Mouse (Mus musculus): ENCODE measurements at regions not wholly inside any gene's neighbourhood (a gene's known extent, or its start where the extent isn't known, plus 50 kb on each side); places are given as distances from the start of the nearest gene placed in this dataset.
"Not testable (repeated sequence)": the region's sequence is repeated elsewhere in the genome, so short reads cannot be mapped to it uniquely, and the experiment has no call there.

DNA sequence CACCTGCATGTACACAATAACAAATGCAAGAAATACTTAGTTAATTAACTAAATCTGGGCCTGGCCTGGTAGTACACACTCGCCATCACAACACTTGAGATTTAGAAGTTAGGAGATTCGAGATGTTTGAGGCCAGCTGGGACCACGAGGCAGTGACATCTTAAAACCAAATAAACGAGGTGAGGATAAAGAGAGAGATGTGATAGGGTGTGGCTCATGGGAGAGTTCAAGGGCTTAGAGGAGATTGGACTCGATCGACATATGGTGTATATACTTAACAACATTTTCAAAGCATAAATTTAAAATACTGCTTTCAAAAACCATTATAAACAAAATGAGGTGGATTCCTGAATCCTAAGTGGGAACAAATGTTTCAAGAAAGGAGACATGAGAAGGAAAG is 284.4 kb upstream of the Maf start:
- no peak overlapping the region for H3K9ac ChIP-seq (ENCODE audit: low read depth, low read length)
- no peak overlapping the region for H3K27ac ChIP-seq (ENCODE audit: low read depth, low read length)
- no peaks in the 10 kb centered on the region for H3K9me3 ChIP-seq (ENCODE audit: control insufficient read depth, low read length)
- H3K36me3 ChIP-seq (ENCODE audit: control insufficient read depth, insufficient read depth, low read length), result no peaks in the 10 kb centered on the region
- H3K27me3 ChIP-seq (replicated peaks; ENCODE audit: control insufficient read depth, insufficient read depth, low read length), result no peaks in the 10 kb centered on the region
- ATAC-seq, result no peak
- no peak overlapping the region for H3K4me3 ChIP-seq (ENCODE audit: low read length)
- H3K4me1 ChIP-seq (ENCODE audit: control insufficient read depth, insufficient read depth, low read depth, low read length), result no peaks in the 10 kb centered on the region
- WGBS, result 88% methylated on average over 6 of the region's 6 CpGs
- no peak overlapping the region for H3K4me2 ChIP-seq (ENCODE audit: low read length)

- no peak overlapping the region for H3K27ac ChIP-seq (ENCODE audit: low read depth, low read length)
- no peaks in the 10 kb centered on the region for H3K27me3 ChIP-seq (replicated peaks; ENCODE audit: control insufficient read depth, insufficient read depth, low read length)
- H3K4me2 ChIP-seq (ENCODE audit: low read length), result no peak overlapping the region
- ATAC-seq, result no peak
- H3K36me3 ChIP-seq (ENCODE audit: control insufficient read depth, insufficient read depth, low read length), result no peaks in the 10 kb centered on the region
- H3K9ac ChIP-seq (ENCODE audit: low read depth, low read length), result no peak overlapping the region
- H3K4me3 ChIP-seq (ENCODE audit: low read length), result no peak overlapping the region
- H3K4me1 ChIP-seq (ENCODE audit: control insufficient read depth, insufficient read depth, low read depth, low read length), result no peaks in the 10 kb centered on the region
- WGBS, result 66% methylated on average over 6 of the region's 6 CpGs
- no peaks in the 10 kb centered on the region for H3K9me3 ChIP-seq (ENCODE audit: control insufficient read depth, low read length)
Measured at GRCm38 (mm10) chr8:115983397-115983796, 275.8 kb upstream of the Maf start.

DNA sequence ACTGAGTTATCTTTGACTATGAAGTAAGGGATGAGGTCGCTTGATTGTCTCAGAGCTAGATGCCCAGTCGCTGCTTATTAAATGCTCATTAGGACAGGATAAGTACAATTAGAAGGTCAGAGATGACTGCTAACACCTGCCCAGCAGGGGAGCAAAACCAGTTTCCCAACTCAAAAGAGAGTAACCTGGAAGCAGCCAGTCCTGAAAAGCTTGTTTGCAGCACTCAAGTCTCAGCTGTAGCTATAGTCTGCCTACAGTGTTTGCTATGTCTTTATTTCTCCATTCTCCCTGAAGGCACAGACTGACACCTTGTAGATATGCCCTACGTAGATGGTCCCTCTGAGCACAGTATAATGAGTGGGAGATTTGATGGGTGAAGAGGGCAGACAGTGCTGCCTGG is 274.7 kb upstream of the Maf start:
- no peak overlapping the region for H3K4me3 ChIP-seq (ENCODE audit: low read length)
- H3K27me3 ChIP-seq (replicated peaks; ENCODE audit: control insufficient read depth, insufficient read depth, low read length), result no peaks in the 10 kb centered on the region
- no peak overlapping the region for H3K9ac ChIP-seq (ENCODE audit: low read depth, low read length)
- H3K9me3 ChIP-seq (ENCODE audit: control insufficient read depth, low read length), result no peaks in the 10 kb centered on the region
- no peak overlapping the region for H3K4me2 ChIP-seq (ENCODE audit: low read length)
- no peaks in the 10 kb centered on the region for H3K4me1 ChIP-seq (ENCODE audit: control insufficient read depth, insufficient read depth, low read depth, low read length)
- ATAC-seq, result no peak
- no peak overlapping the region for H3K27ac ChIP-seq (ENCODE audit: low read depth, low read length)
- no peaks in the 10 kb centered on the region for H3K36me3 ChIP-seq (ENCODE audit: control insufficient read depth, insufficient read depth, low read length)
- WGBS, result 83% methylated on average over 3 of the region's 3 CpGs

DNA sequence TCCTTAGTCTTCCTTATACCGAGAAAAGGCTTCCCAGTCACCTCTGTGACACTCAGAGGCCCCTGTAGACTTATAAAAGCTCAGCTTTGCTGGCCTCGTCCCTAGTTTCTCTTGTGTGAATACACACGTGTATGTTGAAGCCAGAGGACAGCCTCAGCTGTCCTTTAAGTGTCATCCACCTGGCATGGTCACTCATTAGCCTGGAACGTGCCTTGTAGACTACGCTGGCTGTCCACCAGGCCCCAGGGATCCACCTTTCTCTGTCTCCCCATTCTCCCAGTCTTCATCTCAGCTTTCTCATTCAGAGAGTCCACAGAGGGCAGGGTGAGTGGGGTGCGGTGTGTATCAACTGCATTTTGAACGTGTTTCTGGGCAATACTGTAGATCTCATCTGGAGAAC is 273.8 kb upstream of the Maf start:
- WGBS, result 79% methylated on average over 7 of the region's 7 CpGs
- Histone ChIP-seq H3K4me3 (ENCODE audit: low read length) (no peak overlapping the region), H3K9ac (ENCODE audit: low read depth, low read length) (no peak overlapping the region), H3K4me2 (ENCODE audit: low read length) (no peak overlapping the region), H3K9me3 (ENCODE audit: control insufficient read depth, low read length) (no peaks in the 10 kb centered on the region), H3K27ac (ENCODE audit: low read depth, low read length) (no peak overlapping the region), H3K27me3 (replicated peaks; ENCODE audit: control insufficient read depth, insufficient read depth, low read length) (no peaks in the 10 kb centered on the region; the same call in 1 of the 2 replicates), H3K36me3 (ENCODE audit: control insufficient read depth, insufficient read depth, low read length) (no peaks in the 10 kb centered on the region), H3K4me1 (ENCODE audit: control insufficient read depth, insufficient read depth, low read depth, low read length) (no peaks in the 10 kb centered on the region)
- ATAC-seq, result no peak

GRCm38 (mm10) chr8:115980616-115981015 is 273.0 kb upstream of the Maf start:
- 94% methylated on average over 3 of the region's 3 CpGs for WGBS
- no peak overlapping the region for H3K27ac ChIP-seq (ENCODE audit: low read depth, low read length)
- no peak for ATAC-seq

GRCm38 (mm10) chr8:115977152-115977551 is 269.6 kb upstream of the Maf start:
- H3K27ac ChIP-seq (ENCODE audit: low read depth, low read length), result no peak overlapping the region
- WGBS, result 60% methylated on average over 4 of the region's 4 CpGs
- H3K4me3 ChIP-seq (ENCODE audit: low read length), result no peak overlapping the region
- H3K9ac ChIP-seq (ENCODE audit: low read depth, low read length), result no peak overlapping the region
- no peak overlapping the region for H3K4me2 ChIP-seq (ENCODE audit: low read length)
- H3K36me3 ChIP-seq (ENCODE audit: control insufficient read depth, insufficient read depth, low read length), result no peaks in the 10 kb centered on the region
- no peaks in the 10 kb centered on the region for H3K9me3 ChIP-seq (ENCODE audit: control insufficient read depth, low read length)
- no peak for ATAC-seq
- no peaks in the 10 kb centered on the region; the same call in 1 of the 2 replicates for H3K27me3 ChIP-seq (replicated peaks; ENCODE audit: control insufficient read depth, insufficient read depth, low read length)
- no peaks in the 10 kb centered on the region for H3K4me1 ChIP-seq (ENCODE audit: control insufficient read depth, insufficient read depth, low read depth, low read length)

More at GRCm38 (mm10) chr8:115980616-115981015, 273.0 kb upstream of the Maf start:
- Histone ChIP-seq H3K4me3 (ENCODE audit: low read length) (no peak overlapping the region), H3K9me3 (ENCODE audit: control insufficient read depth, low read length) (no peaks in the 10 kb centered on the region), H3K27me3 (replicated peaks; ENCODE audit: control insufficient read depth, insufficient read depth, low read length) (no peaks in the 10 kb centered on the region; the same call in 1 of the 2 replicates), H3K4me1 (ENCODE audit: control insufficient read depth, insufficient read depth, low read depth, low read length) (no peaks in the 10 kb centered on the region), H3K9ac (ENCODE audit: low read depth, low read length) (no peak overlapping the region), H3K36me3 (ENCODE audit: control insufficient read depth, insufficient read depth, low read length) (no peaks in the 10 kb centered on the region), H3K4me2 (ENCODE audit: low read length) (no peak overlapping the region)

GRCm38 (mm10) chr8:115974706-115975105 is 267.1 kb upstream of the Maf start:
- no peaks in the 10 kb centered on the region for H3K4me1 ChIP-seq (ENCODE audit: control insufficient read depth, insufficient read depth, low read depth, low read length)
- H3K9me3 ChIP-seq (ENCODE audit: control insufficient read depth, low read length), result no peaks in the 10 kb centered on the region
- H3K4me3 ChIP-seq (ENCODE audit: low read length), result no peak overlapping the region
- no peak overlapping the region for H3K27ac ChIP-seq (ENCODE audit: low read depth, low read length)
- H3K9ac ChIP-seq (ENCODE audit: low read depth, low read length), result no peak overlapping the region
- H3K27me3 ChIP-seq (replicated peaks; ENCODE audit: control insufficient read depth, insufficient read depth, low read length), result no peaks in the 10 kb centered on the region; the same call in 1 of the 2 replicates
- 66% methylated on average over 2 of the region's 2 CpGs for WGBS
- no peak for ATAC-seq
- H3K36me3 ChIP-seq (ENCODE audit: control insufficient read depth, insufficient read depth, low read length), result no peaks in the 10 kb centered on the region
- no peak overlapping the region for H3K4me2 ChIP-seq (ENCODE audit: low read length)

DNA sequence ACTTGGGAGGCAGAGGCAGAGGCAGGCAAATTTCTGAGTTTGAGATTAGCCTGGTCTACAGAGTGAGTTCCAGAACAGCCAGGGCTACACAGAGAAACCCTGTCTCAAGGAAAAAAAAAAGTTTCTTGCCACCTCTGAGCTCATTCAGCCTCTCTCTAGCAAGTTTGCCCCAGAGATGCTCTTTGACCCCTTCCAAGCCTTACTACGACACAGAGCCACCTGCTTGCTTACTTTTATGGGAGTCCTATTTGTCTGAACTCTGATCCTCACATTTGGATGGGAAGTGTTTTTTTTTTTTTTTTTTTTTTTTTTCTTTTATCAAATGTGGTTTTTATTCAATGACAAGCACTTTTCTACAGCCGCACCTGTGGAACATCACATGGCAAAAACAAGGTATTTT is 263.8 kb upstream of the Maf start:
- not testable (repeated sequence) for H3K4me3 ChIP-seq (ENCODE audit: low read length); H3K4me2 ChIP-seq (ENCODE audit: low read length); H3K9me3 ChIP-seq (ENCODE audit: control insufficient read depth, low read length); H3K27me3 ChIP-seq (replicated peaks; ENCODE audit: control insufficient read depth, insufficient read depth, low read length); H3K36me3 ChIP-seq (ENCODE audit: control insufficient read depth, insufficient read depth, low read length); H3K27ac ChIP-seq (ENCODE audit: low read depth, low read length); H3K9ac ChIP-seq (ENCODE audit: low read depth, low read length); H3K4me1 ChIP-seq (ENCODE audit: control insufficient read depth, insufficient read depth, low read depth, low read length); ATAC-seq
- WGBS, result 89% methylated on average over 2 of the region's 2 CpGs

DNA sequence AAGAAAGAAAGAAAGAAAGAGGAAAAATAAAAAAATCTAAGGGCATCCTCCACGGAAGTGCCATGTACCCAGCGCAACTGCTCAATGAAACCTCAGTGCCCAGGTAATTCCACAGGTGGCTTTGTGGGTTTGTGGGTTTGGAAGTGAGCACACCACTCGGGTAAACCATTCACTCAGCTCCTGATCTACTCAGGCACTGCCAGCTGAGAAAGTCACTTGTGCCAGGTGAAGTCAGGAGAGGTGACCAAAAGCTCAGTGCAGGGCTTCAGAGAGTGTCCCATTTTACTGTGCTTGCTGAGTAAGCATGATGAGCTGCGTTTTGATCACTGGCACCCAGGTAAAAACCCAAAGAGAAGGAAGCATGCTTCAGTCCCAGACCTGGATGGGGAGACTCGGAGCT is 260.5 kb upstream of the Maf start:
- Histone ChIP-seq H3K36me3 (ENCODE audit: control insufficient read depth, insufficient read depth, low read length) (no peaks in the 10 kb centered on the region), H3K27me3 (replicated peaks; ENCODE audit: control insufficient read depth, insufficient read depth, low read length) (no peaks in the 10 kb centered on the region), H3K4me2 (ENCODE audit: low read length) (no peak overlapping the region), H3K9me3 (ENCODE audit: control insufficient read depth, low read length) (no peaks in the 10 kb centered on the region), H3K9ac (ENCODE audit: low read depth, low read length) (no peak overlapping the region), H3K27ac (ENCODE audit: low read depth, low read length) (no peak overlapping the region), H3K4me1 (ENCODE audit: control insufficient read depth, insufficient read depth, low read depth, low read length) (no peaks in the 10 kb centered on the region), H3K4me3 (ENCODE audit: low read length) (no peak overlapping the region)
- WGBS, result 88% methylated on average over 5 of the region's 5 CpGs
- no peak for ATAC-seq

DNA sequence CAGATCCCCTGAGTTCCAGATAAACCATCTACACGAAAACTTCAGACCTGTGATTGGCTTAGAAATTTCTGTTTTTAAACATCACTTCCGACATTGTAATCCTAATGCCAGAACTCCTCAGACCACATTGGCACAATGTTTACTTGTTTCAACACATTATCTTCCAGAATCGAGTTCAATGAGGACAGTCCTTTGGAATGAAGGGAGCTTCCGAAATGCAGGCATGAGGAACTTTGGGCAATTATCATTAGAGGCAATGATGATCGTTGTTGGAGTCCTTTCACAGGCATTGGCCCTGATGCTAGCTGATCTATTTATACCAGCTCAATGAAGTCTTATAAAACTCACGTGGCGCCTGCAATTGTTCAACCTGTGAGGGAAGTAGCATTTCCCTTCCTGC is 258.4 kb upstream of the Maf start:
- Histone ChIP-seq H3K27me3 (replicated peaks; ENCODE audit: control insufficient read depth, insufficient read depth, low read length) (no peaks in the 10 kb centered on the region), H3K36me3 (ENCODE audit: control insufficient read depth, insufficient read depth, low read length) (no peaks in the 10 kb centered on the region), H3K9ac (ENCODE audit: low read depth, low read length) (no peak overlapping the region), H3K4me3 (ENCODE audit: low read length) (no peak overlapping the region), H3K27ac (ENCODE audit: low read depth, low read length) (no peak overlapping the region), H3K9me3 (ENCODE audit: control insufficient read depth, low read length) (no peaks in the 10 kb centered on the region), H3K4me2 (ENCODE audit: low read length) (no peak overlapping the region), H3K4me1 (ENCODE audit: control insufficient read depth, insufficient read depth, low read depth, low read length) (no peaks in the 10 kb centered on the region)
- WGBS, result 89% methylated on average over 7 of the region's 7 CpGs
- ATAC-seq, result no peak

Data from hindbrain, embryonic 16.5 days (tissue).